Mouse (Mus musculus) Patski (cell line): Measurements from ENCODE around the gene Slc2a6. TPM values are rescaled to one million over a fixed set of nuclear protein-coding genes. Genes with fewer than 3 reads are reported as not detected.

ENCODE experiments used
- ATAC-seq: fragments of 100-300 bp; one replicate; pipeline ENCODE4 v1.8.0; 2021
- CTCF ChIA-PET: fragments of 350-600 bp; sonication (Branson Sonifier 250); formaldehyde crosslinking; loops from one replicate; lab custom pipeline; 2022; ENCODE audit warnings: inconsistent platforms; lab: Charles Lee
- POLR2A ChIA-PET: fragments of 350-600 bp; sonication (Branson Sonifier 250); formaldehyde crosslinking; loops from one replicate; lab custom pipeline; 2022; ENCODE audit warnings: antibody characterized with exemption, inconsistent platforms; lab: Charles Lee
- DNase-seq: peaks from one replicate; pipeline ENCODE4 v3.0.0-alpha.2; 2011; ENCODE audit warnings: low read depth, low spot score
- H3K27me3 ChIP-seq: fragments of 371-371 bp; one replicate; pipeline ENCODE4 v1.5.1; 2021
- CTCF ChIP-seq: fragments of 100-300 bp; IDR thresholded peaks from one replicate; pipeline ENCODE4 v1.5.1; 2021
- in situ Hi-C: fragments of 300-500 bp; cut with MboI; formaldehyde crosslinking; loops from 3 replicates; pipeline ENCODE4 v1.11.1; 2018; ENCODE audit warnings: low pct_unique_long_range_greater_than_20kb, mixed read lengths
- polyA plus RNA-seq: library from polyadenylated mRNA; unstranded; gene quantifications from one replicate; pipeline ENCODE4 v1.2.3, GENCODE M21; 2021

Slc2a6 gene
- polyA plus RNA-seq, 1 experiment from 2014 or later = 0.21 TPM

DNA sequence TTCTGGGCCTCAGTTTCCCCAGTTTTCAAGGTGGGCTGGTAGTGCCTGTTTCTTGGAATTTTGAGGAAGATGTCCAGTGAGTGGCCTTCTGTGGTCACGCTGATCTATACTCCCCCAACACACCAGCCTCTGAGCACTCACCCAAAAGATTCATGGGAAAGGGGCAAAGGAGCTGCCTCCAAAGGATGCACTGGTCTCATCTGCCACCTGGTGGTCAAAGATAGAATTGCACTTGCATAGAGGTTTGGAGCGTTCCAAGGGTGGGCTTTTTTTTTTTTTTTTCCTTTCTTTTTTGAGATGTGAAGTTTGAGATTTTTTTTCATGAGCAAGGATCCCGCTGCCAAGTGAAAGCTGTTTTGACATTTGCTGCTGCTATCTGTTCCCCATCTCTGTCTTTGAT is 10.8 kb upstream of the Slc2a6 start:
- ATAC-seq (no peak), DNase-seq (no peak)
- ChIA-PET POLR2A (interaction anchor here (0.6 to 1.6 kb wide), 3 partner anchors 21 to 388 kb away, joined by 3 to 5 read pairs (median 4); no protein-coding TSS in a partner anchor), CTCF (interaction anchor here (1.0 to 4.7 kb wide), 12 partner anchors 14 to 391 kb away, joined by 3 to 33 read pairs (median 4); no protein-coding TSS in a partner anchor)
- in situ Hi-C loops = loop anchor here (25.0 kb wide), 1 partner anchor 399 kb away; the partner anchor contains the start of genes Brd3os and Vav2
- peaks cover 7% of the 10 kb centered on the region for H3K27me3 ChIP-seq
- peak; percentile 80 for TF ChIP-seq CTCF

DNA sequence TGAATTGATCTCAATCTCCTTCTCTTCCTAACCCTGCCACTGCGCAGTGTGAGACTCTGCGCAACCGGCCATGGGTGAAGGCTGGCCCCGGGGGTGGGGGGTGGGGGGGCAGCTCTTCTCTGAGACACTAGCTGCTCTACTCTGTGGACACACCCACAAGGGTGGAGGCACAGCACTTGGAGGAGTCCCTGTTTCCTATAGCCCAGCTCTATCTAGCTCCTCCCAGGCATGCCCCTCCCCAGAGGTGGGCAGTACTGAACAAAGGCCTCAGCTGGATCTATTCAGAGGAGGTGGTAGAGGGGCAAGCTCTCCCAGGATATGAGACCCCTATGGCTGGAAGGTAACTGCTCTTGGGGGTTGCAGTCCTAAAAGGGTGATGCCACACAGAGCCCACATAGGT is 9.2 kb upstream of the Slc2a6 start:
- ChIA-PET CTCF (interaction anchor here (1.9 to 4.7 kb wide), 2 partner anchors 17 to 19 kb away, joined by 4 to 33 read pairs; no protein-coding TSS in a partner anchor), POLR2A (no interaction called here)
- in situ Hi-C loops = loop anchor here (25.0 kb wide), 1 partner anchor 400 kb away; the partner anchor contains the start of genes Brd3os and Vav2
- DNase-seq (no peak), ATAC-seq (no peak)
- H3K27me3 ChIP-seq = peaks cover 7% of the 10 kb centered on the region
- TF ChIP-seq CTCF = no peak

DNA sequence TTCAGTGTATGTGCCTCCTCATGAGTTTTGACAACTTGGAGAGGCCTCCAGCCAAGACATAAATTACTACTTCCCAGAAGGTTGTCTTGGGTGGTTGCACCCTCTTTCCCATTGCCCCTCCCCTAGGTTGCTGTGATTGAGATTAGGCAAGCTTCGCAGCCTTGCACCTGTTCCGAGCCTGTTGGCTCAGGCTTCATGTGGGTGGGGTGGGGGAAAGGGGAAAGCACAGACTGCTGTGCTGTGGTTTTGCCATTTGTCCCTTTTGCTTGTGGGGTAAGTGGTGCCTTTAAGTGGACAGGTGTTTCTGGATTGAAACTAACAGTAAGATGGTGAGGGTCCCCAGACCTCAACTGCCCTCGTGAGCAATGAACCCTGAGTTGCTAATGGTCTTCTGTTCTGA is 8.2 kb upstream of the Slc2a6 start:
- no peak for DNase-seq
- in situ Hi-C loops = loop anchor here (25.0 kb wide), 1 partner anchor 401 kb away; the partner anchor contains the start of genes Brd3os and Vav2
- peaks cover 7% of the 10 kb centered on the region for H3K27me3 ChIP-seq
- POLR2A ChIA-PET = no interaction called here
- ATAC-seq = no peak
- CTCF ChIA-PET = interaction anchor here (4.7 kb wide), 1 partner anchor 18 kb away, joined by 33 read pairs; no protein-coding TSS in a partner anchor
- TF ChIP-seq CTCF = no peak

DNA sequence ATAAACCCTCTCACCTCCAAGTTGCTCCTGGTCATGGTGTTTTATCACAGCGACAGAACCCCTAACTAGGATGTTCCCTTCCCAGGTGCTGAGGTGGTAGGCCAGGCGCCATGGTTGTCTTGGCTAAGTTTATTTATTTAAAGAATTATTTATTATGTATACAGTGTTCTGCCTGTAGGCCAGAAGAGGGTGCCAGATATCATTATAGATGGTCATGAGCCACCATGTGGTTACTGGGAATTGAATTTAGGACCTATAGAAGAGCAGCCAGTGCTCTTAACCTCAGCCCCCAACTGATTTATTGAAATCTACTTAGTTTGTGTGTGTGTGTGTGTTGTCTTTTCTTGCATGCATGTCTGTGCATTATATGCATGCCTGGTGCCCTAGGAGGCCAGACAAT is 4.6 kb upstream of the Slc2a6 start:
- ChIA-PET CTCF (interaction anchor here (2.3 kb wide), 1 partner anchor 15 kb away, joined by 14 read pairs; no protein-coding TSS in a partner anchor), POLR2A (interaction anchor here (0.7 kb wide), 1 partner anchor 233 kb away, joined by 4 read pairs; no protein-coding TSS in a partner anchor)
- DNase-seq = no peak
- TF ChIP-seq CTCF = no peak
- in situ Hi-C loops = loop anchor here (25.0 kb wide), 1 partner anchor 405 kb away; the partner anchor contains the start of genes Brd3os and Vav2
- no peak for ATAC-seq
- peaks cover 9% of the 10 kb centered on the region for H3K27me3 ChIP-seq

DNA sequence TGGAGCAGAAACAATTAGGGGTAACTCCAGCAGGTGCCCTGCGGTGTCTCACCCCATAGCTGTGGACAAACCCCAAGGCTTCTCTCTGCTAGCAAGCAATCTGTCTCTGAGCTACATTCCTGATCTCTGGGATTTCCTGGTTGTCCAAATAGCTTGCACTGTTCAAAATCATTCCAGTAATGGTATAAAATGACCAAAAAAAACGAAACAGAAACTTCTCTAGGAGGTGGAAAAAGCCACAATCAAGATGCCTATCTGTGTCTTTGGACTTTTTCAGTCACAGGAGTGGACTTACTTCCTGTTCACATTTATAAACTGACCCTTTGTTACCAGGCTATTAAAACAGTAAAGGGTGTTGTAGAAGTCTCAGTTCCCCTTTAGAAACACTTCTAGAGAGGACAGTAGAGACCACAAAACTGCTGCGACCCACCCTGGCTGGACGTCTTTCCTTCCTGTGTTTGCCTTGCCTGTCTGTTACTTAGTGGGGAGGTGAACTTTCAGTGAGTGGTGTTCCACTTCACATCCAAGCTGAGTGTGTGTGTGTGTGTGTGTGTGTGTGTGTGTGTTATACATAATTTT is 728 bp upstream of the Slc2a6 start:
- ChIA-PET POLR2A (interaction anchor here (0.7 kb wide), 1 partner anchor 23 kb away, joined by 3 read pairs; no protein-coding TSS in a partner anchor), CTCF (interaction anchor here (2.4 kb wide), 1 partner anchor 11 kb away, joined by 12 read pairs; no protein-coding TSS in a partner anchor)
- peaks cover 6% of the 10 kb centered on the region for H3K27me3 ChIP-seq
- in situ Hi-C loops = loop anchor here (25.0 kb wide), 1 partner anchor 409 kb away; the partner anchor contains the start of genes Brd3os and Vav2
- ATAC-seq = no peak
- DNase-seq = no peak
- TF ChIP-seq CTCF = no peak

DNA sequence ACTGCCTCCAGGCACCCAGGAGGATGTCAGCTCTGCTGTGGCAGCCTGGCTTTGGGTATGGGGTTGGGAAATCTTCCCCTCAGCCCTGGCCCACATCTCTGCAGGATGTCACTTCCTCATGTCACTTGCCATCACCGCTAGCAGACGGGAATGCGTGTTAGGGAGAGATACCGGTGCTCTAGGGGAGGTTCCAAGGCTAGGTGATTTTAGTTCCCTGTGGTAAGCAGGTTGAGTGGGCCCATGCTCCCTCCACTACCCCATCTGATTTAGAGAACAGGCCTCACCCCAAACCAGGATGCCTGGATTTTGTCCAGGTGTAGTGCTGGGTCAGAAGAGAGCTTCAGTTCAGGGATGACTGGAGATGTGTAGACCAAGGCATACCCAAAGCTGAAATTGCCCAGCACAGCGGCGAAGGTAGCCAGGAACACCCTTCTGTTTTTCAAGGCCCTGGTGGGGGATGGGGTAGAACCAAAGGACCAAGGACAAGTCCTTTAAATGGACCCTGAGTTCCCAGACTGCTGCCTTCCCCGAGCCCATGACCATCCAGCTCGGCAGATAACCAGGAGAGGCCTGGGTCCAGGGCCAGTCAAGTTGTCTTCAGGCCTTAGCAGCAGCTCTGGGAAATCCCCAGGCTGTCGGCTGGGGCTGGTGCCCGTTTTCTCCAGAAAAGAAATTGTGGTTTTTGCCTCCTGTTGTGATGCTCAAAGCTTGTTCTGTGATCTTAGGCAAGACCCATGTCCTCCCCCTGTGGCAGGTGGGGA is 761 bp downstream of the Slc2a6 start:
- ChIA-PET POLR2A (no interaction called here), CTCF (interaction anchor here (2.4 kb wide), 1 partner anchor 10 kb away, joined by 12 read pairs; no protein-coding TSS in a partner anchor)
- in situ Hi-C loops = loop anchor here (25.0 kb wide), 1 partner anchor 410 kb away; the partner anchor contains the start of genes Brd3os and Vav2
- DNase-seq (no peak), ATAC-seq (no peak)
- peaks cover 6% of the 10 kb centered on the region for H3K27me3 ChIP-seq
- TF ChIP-seq CTCF = no peak

DNA sequence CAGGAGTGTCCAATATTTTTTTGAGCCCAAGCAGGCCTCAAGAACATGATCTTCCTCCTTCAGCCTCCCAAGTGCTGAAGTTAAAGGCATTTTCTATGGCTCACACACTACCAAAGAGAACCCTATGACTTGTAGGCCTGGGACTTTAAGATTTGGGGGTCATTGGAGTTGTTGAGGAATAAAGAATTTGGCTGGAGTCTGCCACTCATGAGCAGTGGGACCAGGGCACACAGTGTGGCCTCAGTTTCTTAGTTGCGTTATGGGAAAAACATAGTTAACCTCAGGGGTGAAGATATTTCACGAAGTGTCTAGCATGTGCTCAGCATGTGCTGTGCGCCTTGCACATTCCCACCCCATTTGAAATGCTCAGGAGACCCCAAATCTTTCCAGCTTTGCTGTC is 1.5 kb downstream of the Slc2a6 start:
- ChIA-PET CTCF (interaction anchor here (2.4 kb wide), 1 partner anchor 9 kb away, joined by 12 read pairs; no protein-coding TSS in a partner anchor), POLR2A (no interaction called here)
- ATAC-seq (no peak), DNase-seq (no peak)
- H3K27me3 ChIP-seq = peaks cover 6% of the 10 kb centered on the region
- no peak for TF ChIP-seq CTCF
- in situ Hi-C loops = loop anchor here (25.0 kb wide), 1 partner anchor 411 kb away; the partner anchor contains the start of genes Brd3os and Vav2

DNA sequence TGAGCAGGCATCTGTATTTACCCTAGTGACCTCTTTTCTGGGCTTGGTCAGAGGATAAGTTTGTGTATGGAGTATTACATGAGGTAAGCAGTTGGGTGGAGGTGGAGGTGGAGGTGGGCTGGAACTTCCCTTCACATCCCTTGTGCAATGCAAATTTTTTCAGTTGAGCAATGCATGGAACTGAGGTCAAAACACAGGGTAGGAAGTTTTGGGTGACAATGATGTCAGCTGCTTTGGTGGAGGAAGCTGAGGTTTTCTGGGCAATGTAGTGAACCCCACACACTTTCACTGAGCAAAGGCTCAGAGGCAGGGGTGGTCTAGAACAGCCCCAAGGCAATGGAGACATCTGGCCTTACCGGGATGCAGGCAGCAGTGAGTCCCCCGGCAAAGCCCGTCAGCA is 2.3 kb downstream of the Slc2a6 start:
- H3K27me3 ChIP-seq = peaks cover 6% of the 10 kb centered on the region
- TF ChIP-seq CTCF = no peak
- ATAC-seq (no peak), DNase-seq (no peak)
- ChIA-PET CTCF (interaction anchor here (1.4 kb wide), 1 partner anchor 13 kb away, joined by 4 read pairs; no protein-coding TSS in a partner anchor), POLR2A (no interaction called here)
- in situ Hi-C loops = loop anchor here (25.0 kb wide), 1 partner anchor 412 kb away; the partner anchor contains the start of genes Brd3os and Vav2

DNA sequence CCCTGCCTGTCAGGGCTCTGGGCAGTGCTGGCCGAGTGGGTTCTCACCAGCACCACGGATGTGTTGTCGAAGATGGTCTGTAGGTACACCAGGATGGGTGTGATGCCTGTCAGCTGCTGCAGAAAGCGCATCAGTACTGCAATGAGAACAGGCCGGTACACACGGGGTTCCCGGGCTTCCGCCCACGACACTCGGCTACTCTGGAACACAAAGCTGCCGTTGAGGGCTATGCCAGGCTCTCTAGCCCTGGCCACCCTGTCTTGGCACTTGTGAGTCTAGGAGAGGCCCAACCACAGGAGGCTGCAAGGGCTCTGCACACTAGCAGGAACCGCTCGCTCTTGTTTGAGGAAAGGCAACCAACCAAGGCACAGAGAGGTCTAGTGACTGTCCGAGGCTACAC is 3.7 kb downstream of the Slc2a6 start:
- H3K27me3 ChIP-seq = peaks cover 3% of the 10 kb centered on the region
- no peak for TF ChIP-seq CTCF
- in situ Hi-C loops = no loop called here
- POLR2A ChIA-PET = no interaction called here
- DNase-seq (no peak), ATAC-seq (no peak)
- CTCF ChIA-PET = interaction anchor here (1.0 to 1.4 kb wide), 3 partner anchors 13 to 377 kb away, joined by 3 to 4 read pairs (median 4); no protein-coding TSS in a partner anchor

DNA sequence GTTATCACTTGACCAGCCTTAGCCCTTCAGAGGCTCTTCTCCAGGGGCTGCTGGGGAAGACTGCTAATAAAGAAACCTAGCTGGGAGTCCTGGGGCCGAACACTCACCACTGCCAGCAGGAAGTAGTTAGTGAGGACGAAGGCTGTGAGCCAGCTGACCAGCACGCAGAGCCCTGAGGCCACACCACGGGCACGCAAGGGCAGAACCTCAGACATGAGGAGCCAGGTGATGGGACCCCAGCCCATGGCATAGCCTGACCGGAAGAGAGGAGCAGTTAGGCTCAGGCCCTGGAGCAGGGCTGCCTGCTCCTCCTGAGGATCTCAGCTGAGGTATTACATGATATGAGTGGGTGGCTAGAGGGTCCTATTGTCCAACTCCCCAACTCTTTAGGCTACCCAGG is 5.2 kb downstream of the Slc2a6 start:
- in situ Hi-C loops = no loop called here
- CTCF ChIA-PET = no interaction called here
- no peak for ATAC-seq
- POLR2A ChIA-PET = no interaction called here
- DNase-seq = no peak
- no peak for TF ChIP-seq CTCF
- H3K27me3 ChIP-seq = no peaks in the 10 kb centered on the region
